Mouse (Mus musculus): ENCODE results near the gene Mobp.

The Mobp gene

DNA sequence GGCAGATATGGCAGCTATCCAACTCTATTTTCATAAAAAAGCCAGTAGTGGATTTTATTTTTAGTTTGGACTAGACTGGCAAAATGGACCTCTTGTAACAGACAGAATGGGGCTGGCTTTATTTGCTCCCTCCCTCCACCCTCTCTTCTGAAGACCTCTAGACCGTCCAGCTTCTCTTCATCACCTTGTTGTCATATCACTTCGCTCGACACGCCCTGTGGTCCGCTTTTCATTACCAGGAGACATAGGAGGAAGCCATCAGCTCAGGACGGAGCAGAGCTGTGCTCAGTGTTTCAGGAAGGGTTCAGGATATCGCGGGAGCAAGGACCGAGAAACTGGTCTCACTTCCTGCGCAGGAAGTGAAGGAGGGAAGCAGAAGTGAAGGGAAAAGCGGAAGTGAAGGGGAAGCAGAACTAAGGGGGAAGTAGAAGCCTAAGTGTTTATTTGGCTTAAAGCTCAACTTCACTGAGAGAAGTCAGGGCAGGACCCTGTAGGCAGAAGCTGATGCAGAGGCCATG lies 65.5 kb downstream of the Mobp start:
- no peak for DNase-seq

DNA sequence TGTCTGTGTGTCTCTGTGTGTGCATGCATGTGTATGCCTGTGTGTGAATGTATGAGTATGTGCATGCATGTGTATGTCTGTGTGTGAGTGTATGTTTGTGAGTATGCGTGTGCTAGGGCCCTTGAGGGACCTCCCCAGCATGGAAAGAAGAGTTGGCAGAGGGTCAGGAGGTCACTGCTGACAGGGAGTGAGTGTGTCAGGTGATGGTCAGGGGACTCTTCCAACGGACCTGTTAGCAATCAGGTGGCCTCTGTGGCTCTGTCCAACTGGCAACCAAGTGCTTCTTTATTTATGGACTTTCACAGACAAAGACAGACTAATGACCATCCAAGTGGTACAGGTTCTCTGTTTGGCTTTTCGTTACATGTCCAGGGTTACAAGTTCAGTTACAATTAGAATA lies 69.9 kb downstream of the Mobp start:
- no peak for DNase-seq

All from lung, postnatal 36 days (tissue).